Mouse (Mus musculus): Measurements from ENCODE around the gene Rapsn. TPM values are rescaled to one million over a fixed set of nuclear protein-coding genes. Genes with fewer than 3 reads are reported as not detected.

The Rapsn gene
- polyA plus RNA-seq, 1 experiment: 2.1 TPM

DNA sequence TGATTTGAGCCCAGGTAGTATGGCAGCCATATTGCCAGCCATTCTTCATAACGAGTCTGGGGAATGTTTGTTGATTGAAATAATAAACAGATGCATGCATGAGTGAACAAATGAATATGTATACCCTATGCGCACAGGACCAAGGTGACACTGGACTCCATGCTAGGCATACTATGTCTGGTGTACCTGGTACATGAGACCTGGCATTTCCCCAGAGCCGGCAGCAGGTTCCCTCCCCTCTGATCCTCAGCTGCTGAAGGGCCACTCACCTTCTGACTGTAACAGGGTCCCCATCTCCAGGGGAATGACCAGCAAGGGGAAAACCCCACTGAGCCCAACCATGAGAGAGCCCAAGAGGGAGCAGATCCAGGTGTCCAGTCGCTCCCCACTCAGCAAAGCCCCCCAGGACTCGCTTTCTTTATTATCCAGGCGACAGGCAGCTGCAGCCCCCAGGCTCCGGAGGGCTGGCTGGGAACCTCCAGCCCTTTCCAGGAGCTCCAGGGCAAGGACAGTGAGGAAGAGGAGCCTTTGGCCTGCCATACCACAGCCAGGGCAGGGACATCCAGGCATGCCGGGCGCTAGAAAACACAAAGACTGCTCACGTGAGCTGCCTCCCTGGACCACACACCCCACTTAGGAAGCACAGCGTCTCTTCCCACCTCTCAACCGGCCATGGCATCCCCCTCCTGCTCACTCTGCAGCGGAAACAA, 32.9 kb downstream of the Rapsn start:
- Histone ChIP-seq H3K27ac (ENCODE audit: control insufficient read depth, insufficient read depth, low read depth, low read length, poor library complexity) (no peak overlapping the region), H3K4me1 (ENCODE audit: control insufficient read depth, insufficient read depth, low read length) (peaks cover 4% of the 10 kb centered on the region; the same call in 1 of the 2 replicates), H3K4me3 (replicated peaks; ENCODE audit: control insufficient read depth, low read depth, low read length) (no peak overlapping the region)
- TF ChIP-seq POLR2A (IDR thresholded peaks at IDR 0.05; ENCODE audit: borderline replicate concordance, control insufficient read depth, low read depth, low read length) (no peak), CTCF (IDR thresholded peaks at IDR 0.05; ENCODE audit: control insufficient read depth, insufficient read depth, low read length) (no peak)
- 91% methylated on average over 13 of the region's 13 CpGs for WGBS

DNA sequence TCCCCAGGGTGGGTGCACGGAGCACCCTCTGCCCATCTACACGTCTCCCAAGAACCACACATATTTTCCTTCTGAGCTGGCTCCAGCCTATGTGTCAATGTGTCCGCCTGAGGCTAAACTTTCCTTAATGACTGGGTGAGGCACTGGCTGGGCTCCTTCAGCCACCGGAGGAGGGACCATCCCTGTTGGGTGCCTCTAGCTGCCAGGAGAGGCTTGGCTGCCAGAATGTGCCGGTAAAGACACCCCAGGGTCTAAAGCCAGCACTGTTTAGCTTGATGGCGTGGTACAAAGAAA, 33.4 kb downstream of the Rapsn start:
- Histone ChIP-seq H3K4me1 (ENCODE audit: control insufficient read depth, insufficient read depth, low read length) (peaks cover 4% of the 10 kb centered on the region; the same call in 1 of the 2 replicates), H3K27ac (ENCODE audit: control insufficient read depth, insufficient read depth, low read depth, low read length, poor library complexity) (no peak overlapping the region), H3K4me3 (replicated peaks; ENCODE audit: control insufficient read depth, low read depth, low read length) (no peak overlapping the region)
- TF ChIP-seq CTCF (IDR thresholded peaks at IDR 0.05; ENCODE audit: control insufficient read depth, insufficient read depth, low read length): no peak
- TF ChIP-seq POLR2A (IDR thresholded peaks at IDR 0.05; ENCODE audit: borderline replicate concordance, control insufficient read depth, low read depth, low read length): no peak
- WGBS: 85% methylated on average over 6 of the region's 6 CpGs

DNA sequence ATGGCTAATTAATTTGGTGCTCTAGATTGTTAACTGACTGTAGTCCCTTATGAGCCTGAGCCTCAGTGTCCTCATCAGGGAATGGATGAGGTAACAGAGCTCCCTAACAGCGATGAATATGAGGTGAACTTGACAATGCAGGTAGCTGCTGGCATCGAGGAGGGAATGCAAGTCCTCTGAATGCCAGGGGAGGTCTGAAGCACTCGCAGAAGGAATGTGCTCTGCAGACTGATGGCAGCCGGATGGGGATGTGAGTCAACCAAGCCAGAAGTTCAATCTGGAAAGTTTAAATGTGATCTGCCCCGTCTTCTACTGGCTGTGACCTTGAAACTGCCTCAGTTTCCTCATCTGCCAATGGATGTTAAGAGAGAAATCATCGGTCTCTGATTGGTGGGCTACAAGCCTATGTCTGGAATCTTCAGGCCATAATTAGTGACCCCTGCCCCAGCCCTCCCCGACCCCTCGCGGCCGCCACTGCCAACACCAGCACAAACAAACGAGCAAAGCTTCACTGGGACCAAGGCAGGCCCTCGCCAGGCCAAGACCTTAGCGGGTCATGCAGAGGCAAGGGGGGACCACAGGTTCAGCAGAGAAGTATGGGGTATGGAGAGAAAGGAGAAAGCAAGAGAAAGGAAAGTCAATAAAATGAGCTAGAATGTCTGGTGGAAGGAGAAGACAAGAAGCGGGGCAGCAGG, 34.0 kb downstream of the Rapsn start:
- Histone ChIP-seq H3K4me1 (ENCODE audit: control insufficient read depth, insufficient read depth, low read length) (peaks cover 4% of the 10 kb centered on the region; the same call in 1 of the 2 replicates), H3K4me3 (replicated peaks; ENCODE audit: control insufficient read depth, low read depth, low read length) (peak overlapping the region; percentile 75), H3K27ac (ENCODE audit: control insufficient read depth, insufficient read depth, low read depth, low read length, poor library complexity) (peak overlapping the region; percentile 25; the same call in 1 of the 2 replicates)
- 12% methylated on average over 14 of the region's 14 CpGs for WGBS
- TF ChIP-seq POLR2A (IDR thresholded peaks at IDR 0.05; ENCODE audit: borderline replicate concordance, control insufficient read depth, low read depth, low read length): no peak
- no peak for TF ChIP-seq CTCF (IDR thresholded peaks at IDR 0.05; ENCODE audit: control insufficient read depth, insufficient read depth, low read length)

DNA sequence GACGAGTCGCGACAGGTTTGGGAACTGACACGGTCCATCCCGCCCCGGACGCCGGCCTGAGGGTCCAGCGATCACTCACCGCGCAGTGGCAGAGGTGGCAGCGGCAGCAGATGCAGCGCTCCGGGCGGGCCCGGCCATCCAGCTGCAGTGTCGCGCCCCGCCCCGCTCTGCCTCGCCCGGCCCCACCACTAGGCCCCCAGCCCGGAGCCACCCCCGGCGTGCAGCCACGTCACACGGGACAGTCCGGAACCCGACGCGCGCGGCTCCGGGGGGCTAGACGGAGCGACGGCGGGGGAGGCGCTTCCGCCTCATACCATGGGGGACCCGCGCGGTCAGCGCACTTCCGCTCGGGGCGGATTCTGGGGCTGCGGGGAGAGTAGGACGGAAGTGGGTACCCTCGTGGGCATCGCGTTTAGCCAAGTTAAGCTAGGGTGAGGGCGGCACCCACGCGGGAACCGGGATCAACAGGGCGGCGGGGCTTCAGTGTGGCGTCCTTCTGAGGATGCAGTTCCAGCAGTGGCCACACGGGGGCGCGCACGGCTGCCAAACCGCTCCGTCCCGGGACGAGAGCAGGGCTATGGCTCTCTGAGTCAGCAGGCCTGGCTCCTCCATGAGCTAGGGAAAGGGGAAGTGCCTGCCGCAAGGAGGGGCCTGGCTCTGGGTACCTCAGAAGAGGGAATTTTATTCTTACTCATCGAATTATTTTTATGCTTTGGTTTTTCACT, 34.8 kb downstream of the Rapsn start, which contains the start of gene Slc39a13:
TSS of gene Slc39a13 (minus strand) at position 342 of the 725 bp plus-strand sequence.
- peak within 1 kb of the TSS; percentile 78 for H3K27ac ChIP-seq (ENCODE audit: control insufficient read depth, insufficient read depth, low read depth, low read length, poor library complexity)
- peaks cover 4% of the 10 kb centered on the region; the same call in 1 of the 2 replicates for H3K4me1 ChIP-seq (ENCODE audit: control insufficient read depth, insufficient read depth, low read length)
- WGBS: under 1% methylated on average over 69 of the region's 69 CpGs
- TF ChIP-seq CTCF (IDR thresholded peaks at IDR 0.05; ENCODE audit: control insufficient read depth, insufficient read depth, low read length) (peak; percentile 96), POLR2A (IDR thresholded peaks at IDR 0.05; ENCODE audit: borderline replicate concordance, control insufficient read depth, low read depth, low read length) (peak; percentile 7; the same call in 1 of the 2 replicates)
- peak within 1 kb of the TSS; percentile 75 for H3K4me3 ChIP-seq (replicated peaks; ENCODE audit: control insufficient read depth, low read depth, low read length)

- H3K4me3 ChIP-seq (replicated peaks; ENCODE audit: control insufficient read depth, low read depth, low read length): no peak overlapping the region
- H3K4me1 ChIP-seq (ENCODE audit: control insufficient read depth, insufficient read depth, low read length): peaks cover 4% of the 10 kb centered on the region; the same call in 1 of the 2 replicates
- TF ChIP-seq POLR2A (IDR thresholded peaks at IDR 0.05; ENCODE audit: borderline replicate concordance, control insufficient read depth, low read depth, low read length): no peak
- TF ChIP-seq CTCF (IDR thresholded peaks at IDR 0.05; ENCODE audit: control insufficient read depth, insufficient read depth, low read length): no peak
- H3K27ac ChIP-seq (ENCODE audit: control insufficient read depth, insufficient read depth, low read depth, low read length, poor library complexity): no peak overlapping the region
- 91% methylated on average over 10 of the region's 10 CpGs for WGBS
These were observed 35.6 kb downstream of the Rapsn start for GRCm38 (mm10) chr2:91071059-91071458.

- peaks cover 4% of the 10 kb centered on the region; the same call in 1 of the 2 replicates for H3K4me1 ChIP-seq (ENCODE audit: control insufficient read depth, insufficient read depth, low read length)
- no peak overlapping the region for H3K27ac ChIP-seq (ENCODE audit: control insufficient read depth, insufficient read depth, low read depth, low read length, poor library complexity)
- TF ChIP-seq POLR2A (IDR thresholded peaks at IDR 0.05; ENCODE audit: borderline replicate concordance, control insufficient read depth, low read depth, low read length) (no peak), CTCF (IDR thresholded peaks at IDR 0.05; ENCODE audit: control insufficient read depth, insufficient read depth, low read length) (no peak)
- WGBS: 54% methylated on average over 1 of the region's 1 CpGs
- H3K4me3 ChIP-seq (replicated peaks; ENCODE audit: control insufficient read depth, low read depth, low read length): no peak overlapping the region
These were observed 36.7 kb downstream of the Rapsn start for GRCm38 (mm10) chr2:91072092-91072491.

GRCm38 (mm10) chr2:91077957-91078313, 42.5 kb downstream of the Rapsn start:
- Histone ChIP-seq H3K27ac (ENCODE audit: control insufficient read depth, insufficient read depth, low read depth, low read length, poor library complexity) (peak overlapping the region; percentile 84), H3K4me1 (ENCODE audit: control insufficient read depth, insufficient read depth, low read length) (peaks cover 7% of the 10 kb centered on the region), H3K4me3 (replicated peaks; ENCODE audit: control insufficient read depth, low read depth, low read length) (peak overlapping the region; percentile 57)
- no peak for TF ChIP-seq CTCF (IDR thresholded peaks at IDR 0.05; ENCODE audit: control insufficient read depth, insufficient read depth, low read length)
- no peak for TF ChIP-seq POLR2A (IDR thresholded peaks at IDR 0.05; ENCODE audit: borderline replicate concordance, control insufficient read depth, low read depth, low read length)
- WGBS: 34% methylated on average over 12 of the region's 12 CpGs

All from bone marrow, adult 2 months (tissue).